Mouse (Mus musculus) bone marrow, adult 2 months (tissue): ENCODE data around the gene Kcnh3. TPM values are rescaled to one million over a fixed set of nuclear protein-coding genes. Genes with fewer than 3 reads are reported as not detected.
"Not testable (repeated sequence)": the region's sequence is repeated elsewhere in the genome, so short reads cannot be mapped to it uniquely, and the experiment has no call there.

Source experiments
- H3K27ac ChIP-seq: fragments of 200-500 bp; 2 replicates; pipeline ENCODE4 v1.5.1; 2012; ENCODE audit warnings: low read depth, mild to moderate bottlenecking, control low read depth, inconsistent platforms, low read length; ENCODE audit not compliant: control insufficient read depth, poor library complexity, insufficient read depth
- H3K4me1 ChIP-seq: fragments of 200-500 bp; 2 replicates; pipeline ENCODE4 v1.6.1; 2011; ENCODE audit warnings: low read length; ENCODE audit not compliant: control insufficient read depth, insufficient read depth
- H3K4me3 ChIP-seq: fragments of 200-500 bp; replicated peaks from 2 replicates; pipeline ENCODE3; 2011; ENCODE audit warnings: mild to moderate bottlenecking, low read depth, low read length, control low read depth; ENCODE audit not compliant: control insufficient read depth
- CTCF ChIP-seq: fragments of 200-500 bp; IDR thresholded peaks from 2 replicates; pipeline ENCODE4 v1.5.1; 2011; ENCODE audit warnings: low read length, control low read depth; ENCODE audit not compliant: control insufficient read depth, insufficient read depth
- POLR2A ChIP-seq: fragments of 200-500 bp; IDR thresholded peaks from 2 replicates; pipeline ENCODE4 v1.6.1; 2011; ENCODE audit warnings: low read depth, mild to moderate bottlenecking, control low read depth, low read length, borderline replicate concordance; ENCODE audit not compliant: control insufficient read depth
- WGBS: fragments of 180-500 bp; shearing (Covaris S2); methylation state at CpG from one replicate; pipeline ENCODE4 v1.1.7; 2018; 5-methylcytosine and 5-hydroxymethylcytosine counted together
- polyA plus RNA-seq: library from polyadenylated mRNA; stranded (reverse); fragments of >200 nt; gene quantifications from 2 replicates; pipeline ENCODE4 v1.2.4, GENCODE M21; 2011; ENCODE audit warnings: low replicate concordance; ENCODE audit not compliant: missing spikeins, insufficient read depth, insufficient read length

Gene Kcnh3
- polyA plus RNA-seq, 1 experiment = 0.47 TPM

- 66% methylated on average over 10 of the region's 10 CpGs for WGBS
- no peak for TF ChIP-seq POLR2A
- TF ChIP-seq CTCF = no peak
- H3K4me3 ChIP-seq = no peak overlapping the region
- no peak overlapping the region for H3K27ac ChIP-seq
- H3K4me1 ChIP-seq = no peaks in the 10 kb centered on the region
Observed at GRCm38 (mm10) chr15:99231998-99232397, 7.3 kb downstream of the Kcnh3 start.

- WGBS = 27% methylated on average over 17 of the region's 17 CpGs
- Histone ChIP-seq H3K4me3 (no peak overlapping the region), H3K4me1 (no peaks in the 10 kb centered on the region), H3K27ac (no peak overlapping the region)
- no peak for TF ChIP-seq POLR2A
- TF ChIP-seq CTCF = no peak
Observed at GRCm38 (mm10) chr15:99233719-99234118, 9.1 kb downstream of the Kcnh3 start.

GRCm38 (mm10) chr15:99234326-99235010 is 9.8 kb downstream of the Kcnh3 start:
- TF ChIP-seq CTCF (no peak), POLR2A (no peak)
- H3K27ac ChIP-seq = no peak overlapping the region
- 73% methylated on average over 12 of the region's 12 CpGs for WGBS

GRCm38 (mm10) chr15:99238006-99238405 is 13.3 kb downstream of the Kcnh3 start:
- H3K4me3 ChIP-seq = no peak overlapping the region
- WGBS = 57% methylated on average over 11 of the region's 11 CpGs
- TF ChIP-seq POLR2A (no peak), CTCF (no peak)
- no peak overlapping the region for H3K27ac ChIP-seq
- H3K4me1 ChIP-seq = no peaks in the 10 kb centered on the region

More at GRCm38 (mm10) chr15:99234326-99235010, 9.8 kb downstream of the Kcnh3 start:
- Histone ChIP-seq H3K4me1 (no peaks in the 10 kb centered on the region), H3K4me3 (no peak overlapping the region)

- Histone ChIP-seq H3K4me1 (no peaks in the 10 kb centered on the region), H3K4me3 (no peak overlapping the region), H3K27ac (no peak overlapping the region)
- WGBS = 63% methylated on average over 4 of the region's 4 CpGs
- peak; percentile 40 for TF ChIP-seq CTCF
- no peak for TF ChIP-seq POLR2A
Observed at GRCm38 (mm10) chr15:99240129-99240528, 15.5 kb downstream of the Kcnh3 start.

GRCm38 (mm10) chr15:99241249-99241648 is 16.6 kb downstream of the Kcnh3 start:
- Histone ChIP-seq H3K4me1 (no peaks in the 10 kb centered on the region), H3K4me3 (no peak overlapping the region), H3K27ac (no peak overlapping the region)
- 70% methylated on average over 4 of the region's 4 CpGs for WGBS
- TF ChIP-seq POLR2A (no peak), CTCF (no peak)

- TF ChIP-seq POLR2A (no peak), CTCF (no peak)
- WGBS = 90% methylated on average over 10 of the region's 10 CpGs
- H3K27ac ChIP-seq = no peak overlapping the region
- no peaks in the 10 kb centered on the region for H3K4me1 ChIP-seq
- H3K4me3 ChIP-seq = no peak overlapping the region
Observed at GRCm38 (mm10) chr15:99242045-99242444, 17.4 kb downstream of the Kcnh3 start.

- not testable (repeated sequence) for H3K27ac ChIP-seq, H3K4me3 ChIP-seq, H3K4me1 ChIP-seq
- WGBS = 81% methylated on average over 6 of the region's 6 CpGs
Observed at GRCm38 (mm10) chr15:99246736-99247135, 22.1 kb downstream of the Kcnh3 start.

- no peak overlapping the region for H3K4me3 ChIP-seq
- no peak for TF ChIP-seq POLR2A
- TF ChIP-seq CTCF = no peak
- H3K27ac ChIP-seq = no peak overlapping the region
- H3K4me1 ChIP-seq = peaks cover 1% of the 10 kb centered on the region; the same call in 1 of the 2 replicates
- WGBS = 91% methylated on average over 9 of the region's 9 CpGs
Observed at GRCm38 (mm10) chr15:99248972-99249371, 24.3 kb downstream of the Kcnh3 start.
